Mouse (Mus musculus) midbrain, embryonic 12.5 days (tissue): ENCODE data around the gene Tmem189. TPM values are rescaled to one million over a fixed set of nuclear protein-coding genes. Genes with fewer than 3 reads are reported as not detected.

Experiments used
- ATAC-seq: fragments of 200-750 bp; cut with Nextera tagmentation; 2 replicates; pipeline ENCODE4 v1.8.0; 2017; ENCODE audit warnings: low read depth, moderate TSS enrichment, moderate library complexity; ENCODE audit not compliant: low FRiP score
- H3K27ac ChIP-seq: fragments of 300-500 bp; sonication (generic); replicated peaks from 2 replicates; pipeline ENCODE4 v1.5.1; 2016; ENCODE audit warnings: mild to moderate bottlenecking
- H3K27me3 ChIP-seq: fragments of 300-500 bp; sonication (generic); 2 replicates; pipeline ENCODE4 v1.6.1; 2016; ENCODE audit warnings: mild to moderate bottlenecking
- H3K36me3 ChIP-seq: fragments of 300-500 bp; sonication (generic); 2 replicates; pipeline ENCODE4 v1.6.1; 2016
- H3K4me1 ChIP-seq: fragments of 300-500 bp; sonication (generic); 2 replicates; pipeline ENCODE4 v1.6.1; 2016
- H3K4me2 ChIP-seq: fragments of 300-500 bp; sonication (generic); replicated peaks from 2 replicates; pipeline ENCODE4 v1.6.1; 2016; ENCODE audit warnings: mild to moderate bottlenecking, moderate library complexity
- H3K4me3 ChIP-seq: fragments of 300-500 bp; sonication (generic); 2 replicates; pipeline ENCODE4 v1.5.1; 2016; ENCODE audit warnings: mild to moderate bottlenecking
- H3K9ac ChIP-seq: fragments of 300-500 bp; sonication (generic); replicated peaks from 2 replicates; pipeline ENCODE4 v1.6.1; 2016; ENCODE audit warnings: mild to moderate bottlenecking, moderate library complexity
- H3K9me3 ChIP-seq: fragments of 300-500 bp; sonication (generic); 2 replicates; pipeline ENCODE4 v1.6.1; 2016; ENCODE audit warnings: mild to moderate bottlenecking
- WGBS: fragments of 180-500 bp; shearing (Covaris S2); methylation state at CpG from one replicate; pipeline ENCODE4 v1.1.7; 2016; 5-methylcytosine and 5-hydroxymethylcytosine counted together
- polyA plus RNA-seq: library from polyadenylated mRNA; unstranded; fragments of >200 nt; fragmentation: Nextera tagmentation; extraction: Ambion mirVana; gene quantifications from 2 replicates; pipeline ENCODE4 v1.2.1, GENCODE M21; 2016

The Tmem189 gene
- polyA plus RNA-seq, 1 experiment from 2014 or later: 36.5 TPM

GRCm38 (mm10) chr2:167640279-167640678 lies 49.3 kb downstream of the Tmem189 start:
- Histone ChIP-seq H3K27ac (no peak overlapping the region), H3K9me3 (no peaks in the 10 kb centered on the region), H3K4me3 (no peak overlapping the region), H3K4me2 (no peak overlapping the region), H3K9ac (no peak overlapping the region), H3K27me3 (no peaks in the 10 kb centered on the region), H3K36me3 (peaks cover 23% of the 10 kb centered on the region), H3K4me1 (no peaks in the 10 kb centered on the region)
- ATAC-seq: no peak
- 84% methylated on average over 3 of the region's 3 CpGs for WGBS

GRCm38 (mm10) chr2:167634865-167635512 lies 54.6 kb downstream of the Tmem189 start:
- Histone ChIP-seq H3K4me3 (0 out of 2 replicates have a peak overlapping the region, but pooled peaks have one; percentile 20), H3K9ac (no peak overlapping the region), H3K9me3 (no peaks in the 10 kb centered on the region), H3K4me1 (peaks cover 16% of the 10 kb centered on the region), H3K4me2 (peak overlapping the region; percentile 46), H3K27ac (no peak overlapping the region), H3K27me3 (no peaks in the 10 kb centered on the region), H3K36me3 (no peaks in the 10 kb centered on the region)
- no peak for ATAC-seq
- WGBS: 79% methylated on average over 7 of the region's 7 CpGs

- 0% methylated on average over 15 of the region's 15 CpGs for WGBS
- peak overlapping the region; percentile 46 for H3K4me2 ChIP-seq
- no peaks in the 10 kb centered on the region for H3K9me3 ChIP-seq
- peak overlapping the region; percentile 46; the same call in 1 of the 2 replicates for H3K9ac ChIP-seq
- H3K4me1 ChIP-seq: peaks cover 22% of the 10 kb centered on the region
- H3K4me3 ChIP-seq: peak overlapping the region; percentile 22
- 0 out of 2 replicates have a peak overlapping the region, but pooled peaks have one; percentile 35 for H3K27ac ChIP-seq
- peak; percentile 66 for ATAC-seq
- no peaks in the 10 kb centered on the region for H3K27me3 ChIP-seq
- H3K36me3 ChIP-seq: 0 out of 2 replicates have a peak, but pooled peaks cover under 1% of the 10 kb centered on the region
Measured at GRCm38 (mm10) chr2:167634338-167634770, 55.3 kb downstream of the Tmem189 start.

- peak overlapping the region; percentile 46; the same call in 1 of the 2 replicates for H3K4me2 ChIP-seq
- no peak overlapping the region for H3K4me3 ChIP-seq
- WGBS: 90% methylated on average over 6 of the region's 6 CpGs
- 0 out of 2 replicates have a peak, but pooled peaks cover 9% of the 10 kb centered on the region for H3K36me3 ChIP-seq
- peaks cover 31% of the 10 kb centered on the region for H3K4me1 ChIP-seq
- ATAC-seq: no peak
- no peaks in the 10 kb centered on the region for H3K27me3 ChIP-seq
- H3K9me3 ChIP-seq: no peaks in the 10 kb centered on the region
- H3K27ac ChIP-seq: no peak overlapping the region
- no peak overlapping the region for H3K9ac ChIP-seq
Measured at GRCm38 (mm10) chr2:167633537-167633872, 56.1 kb downstream of the Tmem189 start.

GRCm38 (mm10) chr2:167632731-167633536 lies 56.7 kb downstream of the Tmem189 start:
- Histone ChIP-seq H3K27ac (peak overlapping the region; percentile 90), H3K4me2 (peak overlapping the region; percentile 93), H3K9ac (peak overlapping the region; percentile 97; the same call in 1 of the 2 replicates), H3K36me3 (0 out of 2 replicates have a peak, but pooled peaks cover 14% of the 10 kb centered on the region), H3K9me3 (no peaks in the 10 kb centered on the region), H3K27me3 (no peaks in the 10 kb centered on the region), H3K4me3 (peak overlapping the region; percentile 96), H3K4me1 (peaks cover 34% of the 10 kb centered on the region)
- ATAC-seq: no peak
- WGBS: 85% methylated on average over 12 of the region's 12 CpGs

- Histone ChIP-seq H3K27me3 (no peaks in the 10 kb centered on the region), H3K4me3 (peak within 1 kb of the TSS; percentile 96), H3K9ac (peak within 1 kb of the TSS; percentile 97), H3K36me3 (0 out of 2 replicates have a peak, but pooled peaks cover 22% of the 10 kb centered on the region), H3K9me3 (no peaks in the 10 kb centered on the region), H3K4me2 (peak within 1 kb of the TSS; percentile 93), H3K27ac (peak within 1 kb of the TSS; percentile 90), H3K4me1 (peaks cover 41% of the 10 kb centered on the region)
- ATAC-seq: peak; percentile 82
- under 1% methylated on average over 81 of the region's 87 CpGs for WGBS
Measured at GRCm38 (mm10) chr2:167631591-167632448, 57.8 kb downstream of the Tmem189 start, which contains the start of gene Ube2v1. Ube2v1 (minus strand) TSS chr2:167632095.

DNA sequence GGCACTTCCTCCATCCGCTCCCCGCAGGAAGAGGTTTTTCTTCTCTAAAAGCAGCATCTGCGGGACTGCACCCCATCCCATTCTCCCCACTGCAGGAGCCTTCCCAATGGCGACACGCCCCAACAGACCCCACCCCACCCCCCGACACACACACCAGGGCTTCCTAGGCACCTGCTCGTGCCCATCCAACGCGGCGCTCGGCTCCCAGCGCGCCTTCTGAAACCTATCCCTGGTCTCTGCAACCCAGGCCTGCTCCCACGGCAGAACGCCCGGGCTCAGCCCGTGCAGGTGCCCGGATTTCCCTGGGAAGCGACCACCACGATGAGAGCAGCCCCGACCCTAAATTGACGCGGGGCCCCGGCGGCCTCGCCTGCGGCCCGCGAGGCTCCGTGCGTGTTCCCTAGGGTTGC lies 58.4 kb downstream of the Tmem189 start:
- Histone ChIP-seq H3K27me3 (no peaks in the 10 kb centered on the region), H3K36me3 (0 out of 2 replicates have a peak, but pooled peaks cover 22% of the 10 kb centered on the region), H3K4me2 (peak overlapping the region; percentile 93), H3K9ac (peak overlapping the region; percentile 97), H3K27ac (peak overlapping the region; percentile 90), H3K4me1 (peaks cover 41% of the 10 kb centered on the region), H3K4me3 (peak overlapping the region; percentile 96), H3K9me3 (no peaks in the 10 kb centered on the region)
- under 1% methylated on average over 26 of the region's 31 CpGs for WGBS
- ATAC-seq: peak; percentile 42; the same call in 1 of the 2 replicates

DNA sequence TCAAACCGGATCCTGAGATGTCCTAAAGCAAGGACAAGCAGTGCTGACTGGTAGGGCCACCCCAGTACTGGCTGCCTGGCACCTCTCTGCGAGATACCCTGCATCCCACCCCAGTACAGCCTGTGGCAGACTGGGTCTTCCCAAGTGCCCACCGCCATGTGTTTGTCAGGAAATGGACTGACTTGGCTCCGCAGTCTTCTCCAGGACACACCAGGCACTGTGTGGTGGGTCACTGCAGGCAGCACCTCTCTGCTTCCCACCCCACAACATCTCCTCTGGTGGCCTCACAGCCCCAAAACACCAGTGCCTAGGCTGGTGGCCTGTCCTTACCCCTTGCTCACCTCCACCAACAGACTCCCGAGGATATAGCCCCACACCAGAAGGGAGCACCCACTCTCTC lies 59.2 kb downstream of the Tmem189 start:
- Histone ChIP-seq H3K36me3 (0 out of 2 replicates have a peak, but pooled peaks cover 22% of the 10 kb centered on the region), H3K4me2 (peak overlapping the region; percentile 93), H3K27me3 (no peaks in the 10 kb centered on the region), H3K4me1 (peaks cover 43% of the 10 kb centered on the region), H3K9me3 (no peaks in the 10 kb centered on the region), H3K27ac (no peak overlapping the region), H3K9ac (peak overlapping the region; percentile 97), H3K4me3 (peak overlapping the region; percentile 96)
- WGBS: 84% methylated on average over 5 of the region's 5 CpGs
- ATAC-seq: no peak

- peak overlapping the region; percentile 97 for H3K9ac ChIP-seq
- 74% methylated on average over 11 of the region's 11 CpGs for WGBS
- H3K4me1 ChIP-seq: peaks cover 46% of the 10 kb centered on the region
- no peak for ATAC-seq
- no peak overlapping the region for H3K27ac ChIP-seq
- no peaks in the 10 kb centered on the region for H3K9me3 ChIP-seq
- H3K36me3 ChIP-seq: 0 out of 2 replicates have a peak, but pooled peaks cover 22% of the 10 kb centered on the region
- peak overlapping the region; percentile 1; the same call in 1 of the 2 replicates for H3K4me2 ChIP-seq
- no peaks in the 10 kb centered on the region for H3K27me3 ChIP-seq
- 0 out of 2 replicates have a peak overlapping the region, but pooled peaks have one; percentile 96 for H3K4me3 ChIP-seq
Measured at GRCm38 (mm10) chr2:167629665-167630209, 59.9 kb downstream of the Tmem189 start.

GRCm38 (mm10) chr2:167628872-167629271 lies 60.8 kb downstream of the Tmem189 start:
- no peak for ATAC-seq

GRCm38 (mm10) chr2:167627019-167627418 lies 62.6 kb downstream of the Tmem189 start:
- 0 out of 2 replicates have a peak, but pooled peaks cover 22% of the 10 kb centered on the region for H3K36me3 ChIP-seq
- peaks cover 41% of the 10 kb centered on the region for H3K4me1 ChIP-seq
- H3K9ac ChIP-seq: no peak overlapping the region
- WGBS: 85% methylated on average over 7 of the region's 7 CpGs
- no peaks in the 10 kb centered on the region for H3K27me3 ChIP-seq
- no peak overlapping the region for H3K27ac ChIP-seq
- no peak overlapping the region for H3K4me2 ChIP-seq
- no peaks in the 10 kb centered on the region for H3K9me3 ChIP-seq
- no peak overlapping the region for H3K4me3 ChIP-seq
- ATAC-seq: no peak

More at GRCm38 (mm10) chr2:167628872-167629271, 60.8 kb downstream of the Tmem189 start:
- H3K4me1 ChIP-seq: peaks cover 46% of the 10 kb centered on the region
- no peaks in the 10 kb centered on the region for H3K27me3 ChIP-seq
- H3K4me2 ChIP-seq: no peak overlapping the region
- WGBS: 75% methylated on average over 4 of the region's 4 CpGs
- H3K27ac ChIP-seq: peak overlapping the region; percentile 20
- H3K9me3 ChIP-seq: no peaks in the 10 kb centered on the region
- 0 out of 2 replicates have a peak, but pooled peaks cover 22% of the 10 kb centered on the region for H3K36me3 ChIP-seq
- H3K9ac ChIP-seq: no peak overlapping the region
- H3K4me3 ChIP-seq: no peak overlapping the region
